Mouse (Mus musculus) thymus, postnatal 25 days (tissue): ENCODE data around the gene Grid1.

Experiments used
- DNase-seq: peaks from one replicate; pipeline ENCODE4 v3.0.0; 2022

Grid1 gene

GRCm38 (mm10) chr14:35120905-35121304 is 301.0 kb downstream of the Grid1 start:
- no peak for DNase-seq

DNA sequence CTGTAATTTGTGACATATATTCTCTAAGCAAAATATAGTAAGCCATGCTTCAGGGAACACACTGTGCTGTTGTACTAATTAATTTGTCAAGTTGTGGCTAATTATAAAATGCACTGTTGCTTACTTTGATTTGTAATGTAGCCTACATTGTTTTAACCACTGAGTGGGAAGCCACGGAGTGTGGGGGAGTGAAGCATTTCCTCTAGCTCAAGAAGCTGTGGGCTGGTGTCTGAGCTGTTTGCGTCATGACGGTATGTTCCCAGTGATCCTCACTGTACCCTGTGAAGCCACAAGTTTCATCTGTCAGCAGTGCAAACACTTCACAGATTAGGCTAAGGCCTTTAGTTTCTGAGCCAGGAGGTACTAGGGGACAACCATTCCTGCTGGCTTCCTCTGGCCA is 302.2 kb downstream of the Grid1 start:
- no peak for DNase-seq

DNA sequence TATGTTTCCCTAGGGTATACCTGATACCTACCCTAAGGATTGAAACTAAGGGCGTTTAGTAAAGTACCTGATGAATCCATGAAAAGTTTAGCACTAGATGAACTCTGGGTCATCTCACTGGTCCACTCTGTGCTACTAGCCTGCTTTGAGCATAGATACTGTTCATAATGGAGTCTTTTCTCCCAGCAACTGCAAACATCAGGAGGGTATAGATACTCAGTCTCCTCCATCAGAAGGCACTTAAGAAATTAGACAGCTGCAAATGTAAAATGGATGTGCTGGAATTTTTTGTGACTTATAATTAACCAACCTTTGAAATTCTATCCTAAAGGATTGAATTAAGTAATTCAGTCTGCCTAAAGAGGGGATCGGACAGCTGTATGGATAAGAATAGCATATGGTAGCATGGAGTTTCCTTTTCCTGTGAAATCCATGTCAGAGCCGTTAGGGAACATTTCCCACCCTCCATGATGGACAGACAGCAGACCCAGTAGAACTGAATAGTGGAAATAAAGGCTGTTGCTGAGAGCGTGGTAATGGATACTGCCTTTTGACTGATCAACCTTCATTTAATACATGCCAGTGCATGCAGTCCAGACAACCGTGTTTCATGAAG is 303.5 kb downstream of the Grid1 start:
- no peak for DNase-seq

DNA sequence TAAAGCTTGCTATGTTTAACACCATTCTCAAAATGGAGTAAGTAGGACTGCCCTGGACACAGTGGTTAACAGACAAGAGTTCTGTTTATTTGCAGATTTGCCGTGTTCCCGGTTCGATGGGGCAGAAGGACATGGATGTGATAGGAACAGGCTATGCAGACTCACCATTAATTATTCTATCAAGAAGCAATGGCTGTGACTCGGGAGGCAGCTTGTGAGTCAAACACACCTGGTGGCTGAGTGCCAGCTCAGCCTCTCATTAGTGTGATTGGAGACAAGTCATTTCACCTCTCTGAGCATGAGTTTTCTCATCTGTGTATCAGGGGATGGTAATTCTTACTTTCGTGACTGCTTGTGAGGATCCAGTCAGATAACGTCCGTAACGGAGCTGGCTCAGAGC is 307.7 kb downstream of the Grid1 start:
- DNase-seq, result no peak

GRCm38 (mm10) chr14:35135056-35135455 is 315.1 kb downstream of the Grid1 start:
- no peak for DNase-seq

- no peak for DNase-seq
These were observed 318.2 kb downstream of the Grid1 start for GRCm38 (mm10) chr14:35138069-35138468.

DNA sequence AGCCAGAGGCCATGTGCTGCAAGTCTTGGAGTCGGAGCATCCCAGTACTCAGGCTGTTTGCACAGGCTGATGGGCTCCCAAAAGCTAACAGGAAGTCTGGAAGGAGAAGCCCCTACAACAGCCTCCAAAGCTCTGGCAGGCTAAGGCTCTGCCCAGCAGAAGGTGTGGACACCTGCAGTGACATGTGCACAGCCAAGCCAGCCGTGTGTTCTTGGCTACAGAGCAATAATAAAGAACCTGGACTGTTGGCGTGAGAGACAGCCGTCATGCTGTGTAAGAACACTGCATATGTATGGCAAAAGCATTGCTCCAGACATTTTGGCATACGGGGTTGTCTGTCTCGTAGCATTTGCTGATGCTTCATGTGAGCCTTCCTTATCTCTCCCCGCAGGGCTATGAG is 319.9 kb downstream of the Grid1 start:
- no peak for DNase-seq

DNA sequence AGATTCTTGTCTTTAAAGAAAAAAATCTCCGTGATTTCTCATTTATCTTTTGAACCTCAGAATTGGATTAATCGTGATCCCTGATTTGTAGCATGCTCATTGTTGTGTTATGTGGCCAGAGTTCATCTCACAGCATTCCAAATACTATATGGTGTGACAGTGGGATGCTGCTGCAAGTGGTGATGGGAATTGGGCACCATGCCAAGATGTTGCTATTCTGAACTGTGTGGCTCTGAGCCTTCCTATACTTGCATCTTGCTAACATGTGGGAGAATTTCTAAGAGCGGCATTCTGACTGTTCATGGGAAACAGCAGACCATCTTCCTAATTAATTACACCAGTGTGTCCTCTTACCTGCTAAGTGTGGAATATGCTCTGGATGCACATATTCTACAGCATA is 332.5 kb downstream of the Grid1 start:
- DNase-seq, result no peak

GRCm38 (mm10) chr14:35153701-35154277 is 333.9 kb downstream of the Grid1 start:
- no peak for DNase-seq

DNA sequence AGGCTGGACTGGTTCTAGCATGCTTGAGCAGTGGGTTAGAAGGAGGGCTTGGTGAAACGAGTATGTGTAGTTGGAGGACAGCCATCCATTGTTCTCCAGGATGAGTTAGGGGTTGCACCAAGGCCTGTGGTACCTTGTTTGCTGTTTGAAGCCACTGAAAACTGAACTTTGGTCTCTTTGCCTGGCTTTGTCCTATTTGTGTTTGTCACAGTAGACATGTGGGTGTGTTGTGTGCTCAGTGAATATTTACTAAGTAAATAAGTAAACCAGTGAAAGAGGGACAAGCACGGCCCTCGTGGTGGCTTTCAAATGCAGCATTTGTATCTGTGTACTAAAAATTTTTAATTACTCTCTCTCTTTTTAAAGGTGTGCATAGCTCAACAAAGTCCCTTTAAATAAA is 334.5 kb downstream of the Grid1 start:
- DNase-seq, result no peak

GRCm38 (mm10) chr14:35157069-35157655 is 337.3 kb downstream of the Grid1 start:
- no peak for DNase-seq

- DNase-seq, result no peak
These were observed 339.4 kb downstream of the Grid1 start for GRCm38 (mm10) chr14:35159296-35159695.

DNA sequence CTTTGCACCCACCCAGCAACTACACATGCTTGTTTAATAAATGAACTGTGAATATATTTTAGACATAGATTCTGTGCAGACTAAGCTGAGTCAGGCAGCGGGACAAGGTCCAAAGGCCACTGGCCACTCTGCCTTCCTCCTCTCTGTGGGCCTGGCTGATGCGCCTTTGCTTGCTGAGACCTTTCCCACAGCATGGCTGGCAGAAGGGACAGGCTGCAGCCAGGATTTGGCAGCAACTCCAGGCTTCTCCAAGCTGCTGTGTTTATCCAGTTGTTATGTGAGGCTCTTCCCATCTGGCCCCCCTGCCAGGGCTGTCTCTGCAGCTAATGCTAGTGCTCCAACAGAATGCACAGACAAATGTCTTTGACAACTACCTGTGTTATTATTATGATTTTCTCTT is 347.5 kb downstream of the Grid1 start:
- no peak for DNase-seq

- no peak for DNase-seq
These were observed 354.0 kb downstream of the Grid1 start for GRCm38 (mm10) chr14:35173861-35174260.

- DNase-seq, result no peak
These were observed 356.1 kb downstream of the Grid1 start for GRCm38 (mm10) chr14:35176021-35176420.

GRCm38 (mm10) chr14:35179076-35179475 is 359.2 kb downstream of the Grid1 start:
- DNase-seq, result no peak

DNA sequence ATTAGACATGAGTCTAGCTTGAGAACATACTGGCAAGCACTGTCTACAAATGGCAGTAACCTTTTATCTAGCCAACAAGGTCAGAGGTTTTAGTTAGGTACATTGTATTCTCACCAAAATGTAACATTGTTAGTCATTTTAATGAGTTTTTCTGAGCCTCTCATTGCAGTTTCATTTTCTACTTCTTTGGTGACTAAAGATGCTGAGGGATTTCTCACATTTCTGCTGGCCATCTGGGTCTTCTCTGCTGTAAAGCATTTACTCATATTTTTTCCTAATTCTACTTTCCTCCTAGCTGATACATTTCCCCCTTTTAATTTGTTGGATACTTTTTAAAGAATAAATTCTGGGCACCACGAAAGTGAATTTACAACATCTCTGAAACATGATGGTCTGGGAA is 365.5 kb downstream of the Grid1 start:
- no peak for DNase-seq

DNA sequence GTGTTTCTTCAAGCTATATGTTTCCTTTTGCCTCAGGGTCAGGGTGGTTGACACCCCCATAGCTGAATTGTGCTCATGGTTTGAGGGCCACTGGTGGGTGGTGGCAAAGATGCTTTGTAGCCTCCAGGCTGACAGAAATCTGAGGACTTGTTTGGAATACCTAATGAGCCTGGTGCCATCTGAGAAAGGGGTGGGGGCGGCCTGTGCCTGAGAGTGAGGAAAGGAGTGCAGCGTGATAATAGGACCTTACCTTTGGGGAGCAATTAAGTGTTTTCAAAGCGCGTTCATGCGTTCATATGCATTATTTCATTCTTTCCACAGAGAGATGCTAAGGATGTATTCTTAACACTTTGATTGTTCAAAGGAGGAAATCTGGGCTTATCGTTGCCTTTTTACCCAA is 372.3 kb downstream of the Grid1 start:
- no peak for DNase-seq

- DNase-seq, result no peak
These were observed 377.5 kb downstream of the Grid1 start for GRCm38 (mm10) chr14:35197371-35197770.

- no peak for DNase-seq
These were observed 378.5 kb downstream of the Grid1 start for GRCm38 (mm10) chr14:35198447-35198846.

DNA sequence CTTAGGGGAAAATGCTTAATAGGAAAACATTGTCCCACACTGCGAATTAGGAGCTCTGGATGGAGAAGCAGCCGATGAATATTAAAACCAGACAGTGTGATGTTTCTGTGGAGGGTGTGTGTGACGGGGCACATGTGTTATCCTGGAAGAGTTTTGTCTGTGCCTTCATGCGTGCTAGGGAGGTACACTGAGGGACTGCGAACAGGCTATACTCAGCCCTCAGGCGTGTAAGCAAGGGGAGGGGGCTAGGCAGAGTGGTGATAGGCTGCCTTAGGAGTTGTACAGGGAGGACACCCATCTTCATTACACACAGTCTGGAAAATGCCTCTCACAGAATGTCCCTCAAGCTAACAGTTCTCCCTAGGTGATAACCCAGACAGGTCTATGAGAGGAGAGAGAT is 379.0 kb downstream of the Grid1 start:
- no peak for DNase-seq

- no peak for DNase-seq
These were observed 389.5 kb downstream of the Grid1 start for GRCm38 (mm10) chr14:35209444-35209843.

- DNase-seq, result no peak
These were observed 399.1 kb downstream of the Grid1 start for GRCm38 (mm10) chr14:35219021-35219420.

DNA sequence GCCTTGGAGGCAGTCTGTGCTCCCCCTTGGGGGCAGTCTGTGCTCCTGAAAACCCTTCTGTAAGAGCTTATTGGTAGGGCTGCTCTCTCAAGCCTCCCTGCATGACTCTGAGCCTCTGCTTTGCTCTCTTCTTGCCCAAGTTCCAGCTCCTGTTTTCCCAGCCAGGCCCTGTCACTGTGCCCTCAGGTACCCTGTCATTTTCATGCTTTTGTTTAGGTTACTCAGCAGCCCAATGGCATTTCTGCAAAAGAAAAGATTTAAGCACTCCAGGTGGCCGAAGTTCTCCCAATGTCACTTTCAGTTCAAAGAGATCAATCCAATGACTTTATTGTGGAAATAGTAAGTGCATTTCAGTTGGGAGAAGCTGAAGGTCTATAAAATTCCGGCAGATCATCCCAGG is 402.3 kb downstream of the Grid1 start:
- DNase-seq, result no peak

GRCm38 (mm10) chr14:35227581-35227980 is 407.7 kb downstream of the Grid1 start:
- DNase-seq, result no peak
